Mouse (Mus musculus) erythroblast, embryonic 14.5 days (primary cell): ENCODE measurements around the gene S100a5.

Experiments
- GATA1 ChIP-seq: IDR thresholded peaks from 2 replicates; pipeline ENCODE4 v1.6.1; 2012; ENCODE audit warnings: low read length, inconsistent platforms, mixed read lengths
- TAL1 ChIP-seq: IDR thresholded peaks from 3 replicates; pipeline ENCODE4 v1.6.1; 2012; ENCODE audit warnings: low read length, inconsistent platforms, mixed read lengths

- TF ChIP-seq TAL1 (no peak), GATA1 (no peak)
These were observed 8.3 kb upstream of the S100a5 start for GRCm38 (mm10) chr3:90600036-90600435.
